Comparison of ENCODE assay signal across 7 mouse cellular contexts in genomic region chr11:5788056-5789014, GRCm38 (mm10). TPM values are rescaled to one million over a fixed set of nuclear protein-coding genes. Genes with fewer than 3 reads are reported as not detected.
DNase-seq lines count a peak whose midpoint lies in the region; ATAC-seq lines count a peak whose summit lies in the region.

Gene Dbnl, plus strand, starts transcription at chr11:5788488.

- peak; percentile 94 for ATAC-seq in embryonic facial prominence, embryonic 11.5 days (replicated peaks; ENCODE audit: insufficient number of reproducible peaks, low FRiP score, low TSS enrichment, low read depth)
- peak; percentile 68 for ATAC-seq in granulocyte monocyte progenitor cell, adult 5-6 weeks (replicated peaks; ENCODE audit: poor library complexity, severe bottlenecking)
- ATAC-seq in midbrain, embryonic 13.5 days = peak; percentile 98

- H3K4me2 ChIP-seq in embryonic facial prominence, embryonic 11.5 days (ENCODE audit: low read depth, low read length) = peak within 1 kb of the TSS; percentile 82
- H3K4me2 ChIP-seq in midbrain, embryonic 13.5 days (replicated peaks) = peak within 1 kb of the TSS; percentile 93

- H3K27ac ChIP-seq in embryonic facial prominence, embryonic 11.5 days (replicated peaks; ENCODE audit: low read depth, low read length) = peak within 1 kb of the TSS; percentile 65
- peak within 1 kb of the TSS; percentile 87 for H3K27ac ChIP-seq in limb, embryonic 10.5 days
- H3K27ac ChIP-seq in midbrain, embryonic 13.5 days = peak within 1 kb of the TSS; percentile 91

- H3K27me3 ChIP-seq in embryonic facial prominence, embryonic 11.5 days (ENCODE audit: control insufficient read depth, insufficient read depth, low read length) = no peaks in the 10 kb centered on the region
- H3K27me3 ChIP-seq in limb, embryonic 10.5 days (ENCODE audit: low read depth, poor library complexity, severe bottlenecking) = no peaks in the 10 kb centered on the region
- no peaks in the 10 kb centered on the region for H3K27me3 ChIP-seq in midbrain, embryonic 13.5 days

- 0 out of 2 replicates have a peak, but pooled peaks cover 7% of the 10 kb centered on the region for H3K4me1 ChIP-seq in embryonic facial prominence, embryonic 11.5 days (ENCODE audit: control insufficient read depth, insufficient read depth, low read length)
- H3K4me1 ChIP-seq in limb, embryonic 10.5 days = peaks cover 20% of the 10 kb centered on the region
- peaks cover 30% of the 10 kb centered on the region for H3K4me1 ChIP-seq in midbrain, embryonic 13.5 days (replicated peaks)

- peak; percentile 98 for DNase-seq in adrenal gland, postnatal 14 days
- DNase-seq in embryonic facial prominence, embryonic 11.5 days (ENCODE audit: low spot score) = peak; percentile 98
- DNase-seq in kidney, adult 11 months = peak; percentile 96
- peak; percentile 99 for DNase-seq in limb, embryonic 10.5 days (ENCODE audit: low spot score)
- peak; percentile 97 for DNase-seq in spleen, adult 12 weeks (ENCODE audit: low spot score)

- H3K36me3 ChIP-seq in embryonic facial prominence, embryonic 11.5 days (replicated peaks; ENCODE audit: control insufficient read depth, insufficient read depth, low read depth, low read length) = peaks cover 3% of the 10 kb centered on the region; the same call in 1 of the 2 replicates
- peaks cover 28% of the 10 kb centered on the region for H3K36me3 ChIP-seq in limb, embryonic 10.5 days
- H3K36me3 ChIP-seq in midbrain, embryonic 13.5 days = peaks cover 27% of the 10 kb centered on the region

- H3K9me3 ChIP-seq in embryonic facial prominence, embryonic 11.5 days (replicated peaks; ENCODE audit: control insufficient read depth, low read length) = no peaks in the 10 kb centered on the region
- no peaks in the 10 kb centered on the region for H3K9me3 ChIP-seq in limb, embryonic 10.5 days (replicated peaks)
- no peaks in the 10 kb centered on the region for H3K9me3 ChIP-seq in midbrain, embryonic 13.5 days

- peak within 1 kb of the TSS; percentile 83 for H3K9ac ChIP-seq in embryonic facial prominence, embryonic 11.5 days (replicated peaks; ENCODE audit: low read length)
- peak within 1 kb of the TSS; percentile 93 for H3K9ac ChIP-seq in midbrain, embryonic 13.5 days (replicated peaks)

- peak within 1 kb of the TSS; percentile 88 for H3K4me3 ChIP-seq in embryonic facial prominence, embryonic 11.5 days (ENCODE audit: low read depth, low read length)
- H3K4me3 ChIP-seq in limb, embryonic 10.5 days = peak within 1 kb of the TSS; percentile 72
- H3K4me3 ChIP-seq in midbrain, embryonic 13.5 days (replicated peaks) = peak within 1 kb of the TSS; percentile 87

- under 1% methylated on average over 74 of the region's 74 CpGs for WGBS in embryonic facial prominence, embryonic 11.5 days
- 1% methylated on average over 74 of the region's 74 CpGs for WGBS in limb, embryonic 10.5 days
- WGBS in midbrain, embryonic 13.5 days = under 1% methylated on average over 74 of the region's 74 CpGs

RNA-seq across cellular contexts. Expression of gene Dbnl, which starts in this region (rescaled TPM):
- 51.7 and 62.9 TPM in 2 replicates for total RNA-seq in adrenal gland, postnatal 14 days (2021)
- polyA plus RNA-seq in embryonic facial prominence, embryonic 11.5 days (2014; fragmentation: Nextera tagmentation; extraction: Ambion mirVana) = 121 and 126 TPM in 2 replicates
- 56.5 and 61.6 TPM in 2 replicates for total RNA-seq in granulocyte monocyte progenitor cell, adult 5-6 weeks (2014; fragmentation: Nextera tagmentation)
- 73.3 and 89.1 TPM in 2 replicates for total RNA-seq in granulocyte monocyte progenitor cell, adult 5-6 weeks (2017)
- polyA plus RNA-seq in limb, embryonic 10.5 days (2016; fragmentation: Nextera tagmentation; extraction: Ambion mirVana) = 125 and 131 TPM in 2 replicates
- polyA plus RNA-seq in midbrain, embryonic 13.5 days (2015; fragmentation: Nextera tagmentation; extraction: Ambion mirVana) = 151 and 155 TPM in 2 replicates

Comparison
In these comparisons a context has a peak if more than half of its experiments do, and no peak if none do; other contexts are left out.
1. Peak in every context shown above with its lines: DNase-seq, ATAC-seq, H3K4me3 ChIP-seq and H3K27ac ChIP-seq.